Mouse (Mus musculus) MEL (cell line): ENCODE results near the gene Thbs2. TPM values are rescaled to one million over a fixed set of nuclear protein-coding genes. Genes with fewer than 3 reads are reported as not detected.

Source experiments
- DNase-seq: peaks from one replicate; pipeline ENCODE4 v3.0.0; 2011; ENCODE audit warnings: low read depth, low spot score
- H3K27ac ChIP-seq: 2 replicates; pipeline ENCODE4 v1.5.1; 2012; ENCODE audit warnings: low read depth, mild to moderate bottlenecking, control low read depth, low read length, moderate library complexity; ENCODE audit not compliant: control insufficient read depth
- H3K27me3 ChIP-seq, 2 experiments: fragments of 150-350 bp in 1 of 2; sonication (generic) in 1 of 2; 2 replicates each; pipeline ENCODE4 v1.6.1; 2012; ENCODE audit warnings: low read length in 2 of 2, mild to moderate bottlenecking in 2 of 2, improper control_type of control experiment in 1 of 2, moderate library complexity in 1 of 2; ENCODE audit not compliant: insufficient read depth in 2 of 2, control insufficient read depth in 1 of 2
- H3K36me3 ChIP-seq, 2 experiments: 2 replicates each; pipeline ENCODE4 v1.6.1; 2012 to 2014; ENCODE audit warnings: low read length in 2 of 2, improper control_type of control experiment in 1 of 2, inconsistent platforms in 1 of 2, mild to moderate bottlenecking in 1 of 2; ENCODE audit not compliant: insufficient read depth in 2 of 2, control insufficient read depth in 1 of 2
- H3K4me1 ChIP-seq, 2 experiments: fragments of 150-350 bp in 1 of 2; sonication (generic) in 1 of 2; 2 replicates each; pipeline ENCODE4 v1.6.1; 2012; ENCODE audit warnings: low read length in 2 of 2, improper control_type of control experiment in 1 of 2, mild to moderate bottlenecking in 1 of 2; ENCODE audit not compliant: insufficient read depth in 2 of 2, control insufficient read depth in 1 of 2
- H3K4me3 ChIP-seq, 2 experiments: fragments of 150-350 bp in 1 of 2; sonication (generic) in 1 of 2; 2 replicates each; pipeline ENCODE4 v1.5.1; 2012; ENCODE audit warnings: low read depth in 2 of 2, low read length in 2 of 2, mild to moderate bottlenecking in 2 of 2, moderate library complexity in 2 of 2, control low read depth in 1 of 2, improper control_type of control experiment in 1 of 2; ENCODE audit not compliant: control insufficient read depth in 1 of 2, insufficient read depth in 1 of 2
- H3K79me2 ChIP-seq: 2 replicates; pipeline ENCODE4 v1.6.1; 2012; ENCODE audit warnings: mild to moderate bottlenecking, low read length, moderate library complexity; ENCODE audit not compliant: control insufficient read depth, poor library complexity, insufficient read depth
- H3K9ac ChIP-seq: 2 replicates; pipeline ENCODE4 v1.6.1; 2012; ENCODE audit warnings: low read depth, mild to moderate bottlenecking, control low read depth, low read length, moderate library complexity; ENCODE audit not compliant: control insufficient read depth, poor library complexity, severe bottlenecking
- H3K9me3 ChIP-seq: fragments of 150-350 bp; sonication (generic); replicated peaks from 2 replicates; pipeline ENCODE4 v1.6.1; 2012; ENCODE audit warnings: mild to moderate bottlenecking, low read length, improper control_type of control experiment, moderate library complexity; ENCODE audit not compliant: insufficient read depth
- CTCF ChIP-seq, 3 experiments: IDR thresholded peaks in 2 of 3; conservative IDR thresholded peaks in 1 of 3; 2 replicates each; pipeline ENCODE4 v1.5.1; 2011 to 2012; ENCODE audit warnings: low read length in 3 of 3, low read depth in 2 of 3, mild to moderate bottlenecking in 2 of 3, improper control_type of control experiment in 1 of 3, inconsistent platforms in 1 of 3, mixed read lengths in 1 of 3, moderate library complexity in 1 of 3; ENCODE audit not compliant: control insufficient read depth in 1 of 3, insufficient read depth in 1 of 3, poor library complexity in 1 of 3, severe bottlenecking in 1 of 3
- E2F4 ChIP-seq: IDR thresholded peaks from 2 replicates; pipeline ENCODE4 v1.6.1; 2011; ENCODE audit warnings: low read depth, low read length, improper control_type of control experiment, borderline replicate concordance
- EP300 ChIP-seq, 2 experiments: IDR thresholded peaks; 2 replicates each; pipeline ENCODE4 v1.6.1; 2011; ENCODE audit warnings: improper control_type of control experiment in 2 of 2, low read length in 2 of 2, low read depth in 1 of 2, mild to moderate bottlenecking in 1 of 2
- HCFC1 ChIP-seq: IDR thresholded peaks from 2 replicates; pipeline ENCODE4 v1.6.1; 2012; ENCODE audit warnings: low read depth, mild to moderate bottlenecking, inconsistent platforms, low read length, improper control_type of control experiment, moderate library complexity
- JUND ChIP-seq: IDR thresholded peaks from 2 replicates; pipeline ENCODE4 v1.6.1; 2011; ENCODE audit warnings: low read depth, mild to moderate bottlenecking, improper control_type of control experiment, low read length
- MAFK ChIP-seq: IDR thresholded peaks from 2 replicates; pipeline ENCODE4 v1.6.1; 2011; ENCODE audit warnings: low read depth, mild to moderate bottlenecking, low read length, improper control_type of control experiment, borderline replicate concordance
- MAX ChIP-seq: IDR thresholded peaks from 2 replicates; pipeline ENCODE4 v1.6.1; 2011; ENCODE audit warnings: low read length, improper control_type of control experiment
- MXI1 ChIP-seq: IDR thresholded peaks from 2 replicates; pipeline ENCODE4 v1.6.1; 2011; ENCODE audit warnings: mild to moderate bottlenecking, low read depth, low read length, improper control_type of control experiment
- MYB ChIP-seq: IDR thresholded peaks from 2 replicates; pipeline ENCODE4 v1.6.1; 2011; ENCODE audit warnings: mild to moderate bottlenecking, low read depth, low read length, improper control_type of control experiment
- NELFE ChIP-seq: IDR thresholded peaks from 2 replicates; pipeline ENCODE4 v1.6.1; 2011; ENCODE audit warnings: low read depth, low read length, improper control_type of control experiment
- NRF1 ChIP-seq: IDR thresholded peaks from 2 replicates; pipeline ENCODE4 v1.6.1; 2014; ENCODE audit warnings: low read depth, mild to moderate bottlenecking, inconsistent platforms, low read length, improper control_type of control experiment, moderate library complexity; ENCODE audit not compliant: poor library complexity, insufficient read depth, severe bottlenecking
- POLR2A ChIP-seq, 2 experiments: IDR thresholded peaks; 2 replicates each; pipeline ENCODE4 v1.6.1; 2011 to 2012; ENCODE audit warnings: low read length in 2 of 2, mild to moderate bottlenecking in 2 of 2, control low read depth in 1 of 2, improper control_type of control experiment in 1 of 2, low read depth in 1 of 2, moderate library complexity in 1 of 2; ENCODE audit not compliant: control insufficient read depth in 1 of 2, insufficient read depth in 1 of 2, poor library complexity in 1 of 2
- POLR2AphosphoS2 ChIP-seq: IDR thresholded peaks from 2 replicates; pipeline ENCODE4 v1.6.1; 2011; ENCODE audit warnings: low read length, improper control_type of control experiment
- POLR2AphosphoS5 ChIP-seq: IDR thresholded peaks from 2 replicates; pipeline ENCODE4 v1.6.1; 2012; ENCODE audit warnings: low read depth, borderline replicate concordance, mild to moderate bottlenecking, inconsistent platforms, low read length, moderate library complexity, mixed read lengths
- RCOR1 ChIP-seq: IDR thresholded peaks from 2 replicates; pipeline ENCODE4 v1.6.1; 2012; ENCODE audit warnings: low read depth, mild to moderate bottlenecking, inconsistent platforms, low read length, improper control_type of control experiment
- TAL1 ChIP-seq: IDR thresholded peaks from 2 replicates; pipeline ENCODE4 v1.6.1; 2012; ENCODE audit warnings: mild to moderate bottlenecking, inconsistent platforms, low read length, moderate library complexity, mixed read lengths
- TBP ChIP-seq: IDR thresholded peaks from 2 replicates; pipeline ENCODE4 v1.8.0; 2011; ENCODE audit warnings: low read depth, low read length, improper control_type of control experiment
- TCF12 ChIP-seq: IDR thresholded peaks from 2 replicates; pipeline ENCODE4 v1.6.1; 2014; ENCODE audit warnings: low read depth, mild to moderate bottlenecking, inconsistent platforms, low read length, improper control_type of control experiment, moderate library complexity
- UBTF ChIP-seq: IDR thresholded peaks from 2 replicates; pipeline ENCODE4 v1.6.1; 2012; ENCODE audit warnings: low read depth, mild to moderate bottlenecking, inconsistent platforms, low read length, improper control_type of control experiment, moderate library complexity, borderline replicate concordance; ENCODE audit not compliant: insufficient read depth
- USF1 ChIP-seq: IDR thresholded peaks from 2 replicates; pipeline ENCODE4 v1.6.1; 2014; ENCODE audit warnings: low read depth, mild to moderate bottlenecking, inconsistent platforms, low read length, improper control_type of control experiment, moderate library complexity
- USF2 ChIP-seq, 2 experiments: IDR thresholded peaks; 2 replicates each; pipeline ENCODE4 v1.6.1; 2011 to 2012; ENCODE audit warnings: improper control_type of control experiment in 2 of 2, low read length in 2 of 2, borderline replicate concordance in 1 of 2, inconsistent platforms in 1 of 2, low read depth in 1 of 2, mild to moderate bottlenecking in 1 of 2; ENCODE audit not compliant: insufficient read depth in 1 of 2
- ZKSCAN1 ChIP-seq: IDR thresholded peaks from 2 replicates; pipeline ENCODE4 v1.6.1; 2012; ENCODE audit warnings: low read depth, mild to moderate bottlenecking, inconsistent platforms, low read length, improper control_type of control experiment, moderate library complexity
- ZMIZ1 ChIP-seq: IDR thresholded peaks from 2 replicates; pipeline ENCODE4 v1.6.1; 2012; ENCODE audit warnings: low read depth, mild to moderate bottlenecking, inconsistent platforms, low read length, improper control_type of control experiment, moderate library complexity
- ZNF384 ChIP-seq: IDR thresholded peaks from 2 replicates; pipeline ENCODE4 v1.6.1; 2012; ENCODE audit warnings: low read depth, mild to moderate bottlenecking, inconsistent platforms, low read length, improper control_type of control experiment
- polyA plus RNA-seq, 2 experiments: library from polyadenylated mRNA; stranded (reverse) in 1 of 2; unstranded in 1 of 2; fragments of >175 nt in 1 of 2; fragments of >200 nt in 1 of 2; gene quantifications; 2 replicates each; pipeline versions ENCODE4 v1.2.1 to v1.2.4; 2012; ENCODE audit warnings: low replicate concordance in 2 of 2, low read depth in 1 of 2; ENCODE audit not compliant: insufficient read length in 2 of 2, insufficient read depth in 1 of 2, missing spikeins in 1 of 2
- total RNA-seq: library from RNA; depleted of rRNA; stranded (reverse); fragments of 300-350 nt; gene quantifications from 2 replicates; pipeline ENCODE4 v1.2.3, GENCODE M21; 2012

Gene Thbs2
- total and polyA plus RNA-seq, 3 experiments = not detected

DNA sequence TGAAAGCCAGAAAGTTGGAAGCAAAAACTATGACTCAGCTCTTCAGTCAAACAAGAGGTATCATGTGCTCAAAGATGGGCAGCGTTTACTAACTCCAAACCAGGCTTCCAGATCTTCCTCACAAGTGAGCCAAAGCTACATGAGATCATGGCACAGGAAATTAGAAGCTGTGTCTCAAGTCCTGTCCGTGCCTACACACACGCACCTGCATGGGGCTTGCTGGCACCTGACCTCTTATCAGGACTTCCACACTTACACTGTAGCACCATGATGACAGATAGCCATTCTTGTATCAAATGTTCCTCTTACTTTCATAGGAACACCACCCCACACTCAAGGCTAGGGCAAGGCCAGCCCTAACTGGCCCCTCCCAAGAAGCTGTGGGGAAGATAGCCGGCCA lies 12.0 kb upstream of the Thbs2 start:
- Histone ChIP-seq H3K27ac (no peak overlapping the region), H3K27me3 (no peaks in the 10 kb centered on the region), H3K9ac (no peak overlapping the region), H3K4me1 (no peaks in the 10 kb centered on the region), H3K79me2 (no peaks in the 10 kb centered on the region), H3K9me3 (no peaks in the 10 kb centered on the region), H3K4me3 (no peak overlapping the region), H3K36me3 (no peaks in the 10 kb centered on the region)
- no peak for TF ChIP-seq MAFK
- TF ChIP-seq ZMIZ1 = no peak
- TF ChIP-seq ZKSCAN1 = no peak
- no peak for TF ChIP-seq TBP
- no peak for TF ChIP-seq EP300 (IDR thresholded peaks at IDR 0.05; ENCODE audit: low read depth in 1 of 2, low read length in 2 of 2)
- no peak for TF ChIP-seq POLR2A (IDR thresholded peaks at IDR 0.05; ENCODE audit: control insufficient read depth in 1 of 2, insufficient read depth in 1 of 2, low read depth in 1 of 2, low read length in 2 of 2, poor library complexity in 1 of 2)
- TF ChIP-seq TAL1 = no peak
- TF ChIP-seq ZNF384 = no peak
- no peak for TF ChIP-seq CTCF (IDR thresholded peaks at IDR 0.05 in 2 of 3, conservative IDR thresholded peaks at IDR 0.05 in 1 of 3; ENCODE audit: control insufficient read depth in 1 of 3, insufficient read depth in 1 of 3, low read depth in 2 of 3, low read length in 3 of 3, poor library complexity in 1 of 3, severe bottlenecking in 1 of 3)
- no peak for TF ChIP-seq E2F4
- TF ChIP-seq TCF12 = no peak
- no peak for TF ChIP-seq USF2 (IDR thresholded peaks at IDR 0.05; ENCODE audit: borderline replicate concordance in 1 of 2, insufficient read depth in 1 of 2, low read depth in 1 of 2, low read length in 2 of 2)
- no peak for TF ChIP-seq MAX
- no peak for TF ChIP-seq USF1
- no peak for TF ChIP-seq HCFC1
- no peak for DNase-seq

DNA sequence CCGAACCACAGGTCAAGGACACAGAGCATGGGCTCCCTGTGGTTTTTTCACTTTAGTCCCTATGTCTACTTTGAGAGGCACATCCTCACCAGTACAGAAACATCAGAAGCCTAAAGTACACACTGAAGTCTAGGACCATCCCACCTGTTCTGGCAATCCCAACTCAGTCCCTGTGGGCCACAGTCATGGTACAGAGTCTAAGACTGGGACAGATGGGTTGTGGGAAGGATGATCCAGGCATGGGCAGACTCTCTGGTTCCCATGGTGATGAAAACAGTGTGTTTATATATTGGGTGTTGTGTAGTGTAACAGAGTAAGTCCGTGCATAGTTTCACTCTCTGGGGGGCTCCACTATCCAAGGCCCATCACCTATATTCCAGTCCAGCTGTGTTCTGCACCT lies 11.4 kb upstream of the Thbs2 start:
- TF ChIP-seq EP300 (IDR thresholded peaks at IDR 0.05; ENCODE audit: low read depth in 1 of 2, low read length in 2 of 2) = no peak
- TF ChIP-seq MAFK = no peak
- no peak for TF ChIP-seq MYB
- TF ChIP-seq NRF1 = no peak
- no peak for TF ChIP-seq USF2 (IDR thresholded peaks at IDR 0.05; ENCODE audit: borderline replicate concordance in 1 of 2, insufficient read depth in 1 of 2, low read depth in 1 of 2, low read length in 2 of 2)
- TF ChIP-seq ZNF384 = no peak
- no peak for TF ChIP-seq POLR2AphosphoS2
- TF ChIP-seq CTCF (IDR thresholded peaks at IDR 0.05 in 2 of 3, conservative IDR thresholded peaks at IDR 0.05 in 1 of 3; ENCODE audit: control insufficient read depth in 1 of 3, insufficient read depth in 1 of 3, low read depth in 2 of 3, low read length in 3 of 3, poor library complexity in 1 of 3, severe bottlenecking in 1 of 3) = no peak
- no peak for TF ChIP-seq JUND
- TF ChIP-seq RCOR1 = no peak
- TF ChIP-seq MXI1 = no peak
- TF ChIP-seq UBTF = no peak
- no peak for TF ChIP-seq POLR2AphosphoS5
- TF ChIP-seq TAL1 = no peak
- no peak for TF ChIP-seq ZMIZ1
- TF ChIP-seq NELFE = no peak
- TF ChIP-seq, all 39 proteins: peak for 0
- Histone ChIP-seq H3K27me3 (no peaks in the 10 kb centered on the region), H3K4me1 (no peaks in the 10 kb centered on the region), H3K36me3 (no peaks in the 10 kb centered on the region), H3K9me3 (no peaks in the 10 kb centered on the region), H3K9ac (no peak overlapping the region), H3K27ac (no peak overlapping the region), H3K79me2 (no peaks in the 10 kb centered on the region), H3K4me3 (no peak overlapping the region)
- no peak for DNase-seq
